Mouse (Mus musculus) ES-E14 (cell line): ENCODE results near the gene Spdl1.

Experiments used
- CHD2 ChIP-seq: IDR thresholded peaks from 2 replicates; pipeline ENCODE4 v1.6.1; 2014; ENCODE audit warnings: mild to moderate bottlenecking, low read depth, low read length, inconsistent platforms
- HCFC1 ChIP-seq: IDR thresholded peaks from 2 replicates; pipeline ENCODE4 v1.6.1; 2012; ENCODE audit warnings: low read length, inconsistent platforms, borderline replicate concordance; ENCODE audit not compliant: insufficient read depth
- MAFK ChIP-seq: IDR thresholded peaks from 2 replicates; pipeline ENCODE4 v1.6.1; 2014; ENCODE audit warnings: mild to moderate bottlenecking, low read depth, low read length, inconsistent platforms; ENCODE audit not compliant: insufficient read depth
- ZC3H11A ChIP-seq: IDR thresholded peaks from 2 replicates; pipeline ENCODE4 v1.6.1; 2012; ENCODE audit warnings: low read depth, mild to moderate bottlenecking, inconsistent platforms, low read length, borderline replicate concordance
- ZNF384 ChIP-seq: IDR thresholded peaks from 2 replicates; pipeline ENCODE4 v1.6.1; 2012; ENCODE audit warnings: low read depth, low read length, inconsistent platforms

- TF ChIP-seq HCFC1 (no peak), ZC3H11A (peak; percentile 45; the same call in 1 of the 2 replicates), ZNF384 (no peak), CHD2 (no peak), MAFK (no peak)
Measured at GRCm38 (mm10) chr11:34836272-34836671, 2.8 kb upstream of the Spdl1 start.
